Mouse (Mus musculus): ENCODE results near the gene Eif3k.

Eif3k gene

GRCm38 (mm10) chr7:28938654-28939053 is 43.0 kb downstream of the Eif3k start:
- no peak for DNase-seq (ENCODE audit: low spot score)

GRCm38 (mm10) chr7:28936787-28937186 is 44.9 kb downstream of the Eif3k start:
- no peak for DNase-seq (ENCODE audit: low spot score)

GRCm38 (mm10) chr7:28933825-28934224 is 47.8 kb downstream of the Eif3k start:
- DNase-seq (ENCODE audit: low spot score), result no peak

GRCm38 (mm10) chr7:28932421-28933041 is 49.1 kb downstream of the Eif3k start:
- DNase-seq (ENCODE audit: low spot score), result peak; percentile 68

- no peak for DNase-seq (ENCODE audit: low spot score)
These were observed 50.0 kb downstream of the Eif3k start for GRCm38 (mm10) chr7:28931695-28932039.

GRCm38 (mm10) chr7:28931032-28931694 is 50.5 kb downstream of the Eif3k start:
- peak; percentile 74 for DNase-seq (ENCODE audit: low spot score)

- DNase-seq (ENCODE audit: low spot score), result no peak
These were observed 51.2 kb downstream of the Eif3k start for GRCm38 (mm10) chr7:28930320-28931031.

- DNase-seq (ENCODE audit: low spot score), result peak; percentile 84
These were observed 52.3 kb downstream of the Eif3k start for GRCm38 (mm10) chr7:28929381-28929780.

- DNase-seq (ENCODE audit: low spot score), result no peak
These were observed 55.5 kb downstream of the Eif3k start for GRCm38 (mm10) chr7:28926172-28926571.

GRCm38 (mm10) chr7:28925317-28925716 is 56.3 kb downstream of the Eif3k start:
- peak; percentile 93 for DNase-seq (ENCODE audit: low spot score)

- no peak for DNase-seq (ENCODE audit: low spot score)
These were observed 56.9 kb downstream of the Eif3k start for GRCm38 (mm10) chr7:28924802-28925201.

- DNase-seq (ENCODE audit: low spot score), result peak; percentile 61
These were observed 57.8 kb downstream of the Eif3k start for GRCm38 (mm10) chr7:28923865-28924291.

GRCm38 (mm10) chr7:28922606-28923005 is 59.1 kb downstream of the Eif3k start:
- DNase-seq (ENCODE audit: low spot score), result no peak

GRCm38 (mm10) chr7:28921722-28922465 is 59.8 kb downstream of the Eif3k start:
- no peak for DNase-seq (ENCODE audit: low spot score)
